Mouse (Mus musculus): ENCODE results near the gene Serpina16. TPM values are rescaled to one million over a fixed set of nuclear protein-coding genes. Genes with fewer than 3 reads are reported as not detected.

The Serpina16 gene
- not detected for polyA plus RNA-seq (2017; shearing (Covaris generic))

DNA sequence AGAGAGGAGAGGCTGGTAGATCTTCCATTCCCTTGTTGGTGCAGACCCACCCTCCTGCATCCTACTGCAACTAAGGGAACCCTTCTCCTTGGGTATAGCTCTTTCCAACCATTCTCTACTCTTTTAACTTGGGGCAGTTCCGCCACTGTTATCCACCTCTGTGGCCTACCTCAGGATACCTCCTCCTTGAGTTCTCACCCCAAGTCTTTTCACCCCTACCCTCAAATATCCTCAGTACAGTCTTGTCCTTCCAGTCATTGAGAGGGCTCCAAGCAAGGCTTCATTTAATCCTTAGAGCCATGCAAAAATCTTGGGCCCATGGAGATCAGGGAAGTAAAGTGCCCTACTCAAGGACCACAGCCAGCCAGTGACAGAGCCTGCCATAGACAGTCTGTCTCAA lies at the start of gene Serpina16:
Serpina16 (minus strand) TSS at position 101 of the 400 bp plus-strand sequence.

DNA sequence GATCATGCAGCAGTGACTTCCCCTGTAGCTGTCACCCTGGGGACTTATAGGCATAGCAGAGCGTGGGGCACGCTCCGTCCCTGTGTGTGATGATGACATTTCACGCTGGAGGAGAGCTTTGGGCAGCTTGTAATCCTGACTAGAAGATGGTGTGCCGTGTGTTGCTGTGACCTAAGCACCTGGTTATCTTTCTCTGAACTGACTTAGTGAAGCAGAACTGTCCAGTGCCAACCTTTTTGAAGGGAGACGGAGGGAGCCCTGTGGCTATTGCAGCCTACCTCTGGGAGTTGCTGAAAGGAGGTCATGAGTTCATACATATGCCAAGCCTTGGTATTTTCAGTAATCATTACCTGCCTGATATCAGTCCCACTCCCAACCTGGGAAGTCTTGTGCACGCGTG lies 19.5 kb upstream of the Serpina16 start, which contains the start of gene Serpina1f:
Serpina1f (minus strand) TSS at position 101 of the 400 bp plus-strand sequence.

DNA sequence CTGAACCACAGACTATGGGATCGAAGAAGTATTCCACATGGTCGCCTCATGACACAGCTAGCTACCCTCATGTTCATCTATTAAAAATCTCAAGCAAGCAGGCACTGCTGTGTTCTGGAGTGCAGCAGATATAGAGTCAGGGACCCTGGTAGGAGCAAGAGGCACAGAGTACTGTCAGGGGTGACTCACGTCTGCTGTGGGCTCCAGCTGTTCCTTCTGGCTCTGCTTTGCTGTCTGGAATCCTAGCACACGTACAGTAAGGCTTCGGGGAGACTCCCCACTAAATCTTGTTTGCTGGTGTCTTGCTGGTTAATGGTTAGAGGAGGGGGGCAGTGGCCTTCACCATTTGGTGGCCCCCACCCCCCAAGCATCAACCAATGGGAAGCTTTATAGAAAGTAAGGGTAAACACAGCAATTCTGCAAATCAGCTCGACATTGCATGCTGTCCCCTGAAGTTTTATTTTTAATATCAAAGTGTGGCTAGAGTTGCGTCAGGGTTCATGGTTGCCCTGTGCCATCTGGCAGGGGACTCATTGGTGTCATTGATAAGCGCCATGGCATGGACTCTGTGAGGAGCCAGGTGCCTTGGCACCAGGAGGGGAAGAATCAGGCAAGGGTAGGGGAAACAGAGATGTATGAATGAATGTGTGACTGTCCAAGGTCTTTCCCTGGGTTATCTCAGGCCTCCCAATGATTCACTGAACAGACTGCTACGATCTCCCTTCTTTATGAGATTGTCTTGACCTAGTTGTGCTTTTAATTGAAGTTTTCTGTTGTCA lies 18.9 kb downstream of the Serpina16 start, which contains the start of gene Serpina6:
Serpina6 (minus strand) TSS at position 365 of the 779 bp plus-strand sequence.

DNA sequence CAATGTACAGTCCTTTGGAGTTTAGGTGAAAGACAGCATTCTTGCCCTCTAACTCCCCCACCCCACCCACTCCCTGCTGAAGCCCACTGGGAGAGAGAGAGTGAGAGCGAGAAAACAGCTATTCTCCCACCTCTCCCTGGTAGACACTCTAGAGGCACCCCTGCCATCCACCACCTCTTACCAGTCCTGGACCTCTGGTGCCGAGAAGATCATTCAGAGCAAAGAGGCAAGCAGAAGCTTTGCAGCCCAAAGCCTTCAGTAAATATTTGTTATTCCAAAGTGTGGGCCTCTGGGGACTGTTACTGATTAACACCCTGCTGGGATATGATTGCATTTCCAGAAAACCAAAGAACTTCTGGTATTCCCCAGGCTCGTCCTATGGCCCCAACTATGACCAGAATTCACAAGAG lies 44.7 kb downstream of the Serpina16 start, which contains the start of gene Serpina10:
Serpina10 (minus strand) TSS at position 242 of the 410 bp plus-strand sequence.

Other genes with a start within 250 kb of the Serpina16 start
- gene Ifi27, start 241.9 kb downstream of the Serpina16 start, polyA plus RNA-seq (2017; shearing (Covaris generic)) = 375 TPM
- 1,287 TPM for gene Ifi27l2a, start 232.5 kb downstream of the Serpina16 start, polyA plus RNA-seq (2017; shearing (Covaris generic))
- gene Ifi27l2b, start 218.9 kb downstream of the Serpina16 start, polyA plus RNA-seq (2017; shearing (Covaris generic)) = not detected
- gene Ppp4r4, start 143.9 kb downstream of the Serpina16 start, polyA plus RNA-seq (2017; shearing (Covaris generic)) = 0.12 TPM
- not detected for gene Serpina10, start 44.7 kb downstream of the Serpina16 start, polyA plus RNA-seq (2017; shearing (Covaris generic))
- not detected for gene Serpina6, start 18.9 kb downstream of the Serpina16 start, polyA plus RNA-seq (2017; shearing (Covaris generic))
- gene Serpina1f, start 19.4 kb upstream of the Serpina16 start, polyA plus RNA-seq (2017; shearing (Covaris generic)) = not detected
- not detected for gene Serpina1d, start 97.5 kb upstream of the Serpina16 start, polyA plus RNA-seq (2017; shearing (Covaris generic))
- not detected for gene Serpina1b, start 154.2 kb upstream of the Serpina16 start, polyA plus RNA-seq (2017; shearing (Covaris generic))
- gene Serpina1a, start 187.4 kb upstream of the Serpina16 start, polyA plus RNA-seq (2017; shearing (Covaris generic)) = not detected
- gene Serpina1c, start 228.7 kb upstream of the Serpina16 start, polyA plus RNA-seq (2017; shearing (Covaris generic)) = not detected